Mouse (Mus musculus) urinary bladder, postnatal 36 days (tissue): ENCODE measurements around the gene Olfr1394.
A peak's percentile ranks its signal among the peaks of the same experiment; 100 is the strongest.
"Not testable (repeated sequence)": the region's sequence is repeated elsewhere in the genome, so short reads cannot be mapped to it uniquely, and the experiment has no call there.

Experiments used
- DNase-seq, 2 experiments: peaks; one replicate each; pipeline ENCODE4 v3.0.0; 2022; ENCODE audit warnings: low spot score in 2 of 2, mixed read lengths in 1 of 2

The Olfr1394 gene

GRCm38 (mm10) chr11:49189737-49190136 lies 35.6 kb downstream of the Olfr1394 start:
- DNase-seq: peak; percentile 55 to 62

GRCm38 (mm10) chr11:49191083-49191482 lies 36.9 kb downstream of the Olfr1394 start:
- no peak for DNase-seq

GRCm38 (mm10) chr11:49194771-49195170 lies 40.6 kb downstream of the Olfr1394 start:
- not testable (repeated sequence) for DNase-seq

GRCm38 (mm10) chr11:49195819-49196322 lies 41.7 kb downstream of the Olfr1394 start:
- DNase-seq: no peak

- no peak for DNase-seq
Measured at GRCm38 (mm10) chr11:49200666-49201065, 46.5 kb downstream of the Olfr1394 start.

GRCm38 (mm10) chr11:49201142-49201541 lies 47.0 kb downstream of the Olfr1394 start:
- no peak for DNase-seq

GRCm38 (mm10) chr11:49202071-49202470 lies 47.9 kb downstream of the Olfr1394 start:
- DNase-seq: no peak

GRCm38 (mm10) chr11:49202523-49203061 lies 48.4 kb downstream of the Olfr1394 start:
- DNase-seq: peak in 1 of 2 experiments; percentile 28

- DNase-seq: peak; percentile 86 to 94
Measured at GRCm38 (mm10) chr11:49203129-49203768, 49.1 kb downstream of the Olfr1394 start, which contains the start of gene Zfp62. TSS of gene Zfp62 (plus strand) at chr11:49203292.

- DNase-seq: no peak
Measured at GRCm38 (mm10) chr11:49203771-49204497, 49.8 kb downstream of the Olfr1394 start.

GRCm38 (mm10) chr11:49205080-49205590 lies 51.0 kb downstream of the Olfr1394 start:
- no peak for DNase-seq

- DNase-seq: no peak
Measured at GRCm38 (mm10) chr11:49207495-49207894, 53.3 kb downstream of the Olfr1394 start.
